Mouse (Mus musculus) 3T3-L1 (cell line): ENCODE data around the gene Tex21.

Source experiments
- DNase-seq: peaks from one replicate; pipeline ENCODE4 v3.0.0-alpha.2; 2015; ENCODE audit warnings: low read depth, low spot score

Tex21 gene

DNA sequence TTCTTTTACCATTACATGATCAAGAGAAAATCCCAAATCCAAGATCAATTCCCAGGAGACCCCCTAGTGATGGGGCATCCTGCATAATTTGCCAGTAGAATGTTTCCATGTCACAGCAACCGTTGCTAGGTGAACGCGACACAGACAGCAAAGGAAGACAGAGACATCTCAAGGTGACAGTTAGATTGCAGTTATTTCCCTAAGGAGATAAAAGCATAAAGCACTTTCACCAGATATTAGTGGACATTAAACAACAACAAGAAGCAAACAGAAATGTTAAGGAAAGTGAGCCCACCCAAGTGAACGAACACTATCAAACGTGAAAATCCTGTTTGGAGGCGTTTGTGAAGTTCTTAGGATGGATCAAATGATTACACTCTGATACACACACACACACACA lies at the start of gene Tex21:
Tex21 (minus strand) TSS at position 101 of the 400 bp plus-strand sequence.
- DNase-seq: no peak

DNA sequence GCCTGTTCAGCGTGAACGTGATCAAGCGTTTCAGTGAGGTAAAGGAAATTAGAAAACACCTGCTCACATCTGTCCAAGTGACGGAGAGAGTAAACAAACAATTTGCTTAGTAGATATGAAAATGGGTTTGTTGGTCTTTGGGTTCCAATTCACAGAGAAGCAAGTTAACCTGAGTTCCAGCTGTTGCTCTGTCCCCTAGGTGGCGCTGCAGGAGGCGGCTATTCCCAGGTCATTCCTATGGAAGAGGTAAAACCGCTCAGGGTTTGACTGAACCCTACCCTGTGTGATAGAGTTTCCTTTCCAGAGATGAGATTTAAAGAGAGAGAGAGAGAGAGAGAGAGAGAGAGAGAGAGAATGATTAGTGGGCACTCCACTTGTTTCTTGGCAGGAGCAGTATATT lies 46.6 kb upstream of the Tex21 start:
- DNase-seq: peak; percentile 70

DNA sequence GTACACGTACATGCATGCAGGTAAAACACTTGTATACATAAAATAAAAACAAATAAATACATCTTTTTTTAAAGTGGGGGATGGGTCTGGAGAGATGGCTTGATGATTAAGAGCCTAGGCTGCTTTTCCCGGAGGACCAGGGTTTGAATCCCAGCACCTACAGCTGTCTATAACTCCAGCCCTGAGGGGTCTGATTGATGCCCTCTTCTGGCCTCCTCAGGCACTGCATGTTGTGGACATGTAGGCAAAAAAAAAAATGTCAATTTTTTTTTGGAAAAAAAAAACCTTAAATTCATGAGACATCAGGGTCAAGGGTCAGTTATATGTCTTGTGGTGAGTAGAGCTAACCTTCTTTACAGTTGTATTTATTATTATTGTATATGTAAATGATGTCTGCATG lies 43.7 kb upstream of the Tex21 start:
- DNase-seq: peak; percentile 33

DNA sequence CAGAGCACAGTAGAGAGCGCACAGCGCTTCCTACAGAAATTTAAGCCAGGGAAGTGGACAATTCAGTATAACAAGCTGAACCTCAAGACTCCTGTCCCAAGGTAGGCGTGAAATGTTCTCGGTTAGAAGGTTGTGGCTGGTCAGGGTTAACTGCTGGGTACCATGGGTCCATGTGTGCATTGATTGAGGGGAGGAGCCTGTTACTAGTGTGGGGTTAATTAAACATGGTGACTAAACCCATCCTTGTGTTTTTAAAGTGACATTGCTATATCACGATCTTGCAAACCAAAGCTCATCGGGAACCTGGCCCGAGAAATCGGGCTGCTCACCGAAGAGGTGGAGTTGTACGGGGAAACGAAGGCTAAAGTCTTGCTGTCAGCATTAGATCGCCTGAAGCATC lies 42.9 kb upstream of the Tex21 start:
- DNase-seq: no peak

DNA sequence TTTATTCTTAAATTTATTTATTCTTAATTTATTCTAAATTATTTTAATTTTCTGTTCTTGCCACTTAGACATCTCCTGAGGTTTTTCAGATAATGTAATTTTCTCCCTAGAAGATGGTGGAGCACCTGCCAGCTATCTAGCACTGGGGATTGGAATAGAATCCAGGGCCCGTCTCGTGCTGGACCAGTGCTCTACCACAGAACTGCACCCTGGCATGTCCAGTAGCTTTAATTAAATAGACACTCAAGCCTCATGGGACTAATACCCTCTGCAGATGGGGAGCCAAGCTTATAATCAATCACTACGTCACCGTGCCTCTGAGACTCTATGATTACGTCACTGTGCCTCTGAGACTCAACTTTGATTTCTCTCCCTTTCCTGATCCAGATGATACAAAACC lies 41.9 kb upstream of the Tex21 start:
- DNase-seq: no peak

DNA sequence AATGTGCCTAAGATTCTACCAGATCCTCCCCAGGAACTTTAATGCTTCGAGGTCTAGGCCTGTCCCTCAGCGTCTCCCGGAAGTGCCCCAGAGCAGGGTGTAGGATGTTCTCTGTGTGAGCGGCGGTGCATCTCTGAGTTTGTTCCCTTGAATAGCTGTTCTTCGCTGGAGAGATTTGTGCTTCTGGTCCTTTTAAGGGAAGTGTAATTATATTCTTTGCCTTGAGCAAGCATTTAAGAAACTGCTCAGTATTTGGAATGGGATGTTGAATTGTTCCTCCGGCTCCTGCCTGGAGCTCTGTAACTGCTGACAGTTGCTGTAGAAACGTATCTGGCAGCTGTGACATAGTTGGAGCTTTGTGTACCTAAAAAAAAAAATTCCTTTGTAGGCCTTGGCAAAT lies 41.4 kb upstream of the Tex21 start:
- no peak for DNase-seq

DNA sequence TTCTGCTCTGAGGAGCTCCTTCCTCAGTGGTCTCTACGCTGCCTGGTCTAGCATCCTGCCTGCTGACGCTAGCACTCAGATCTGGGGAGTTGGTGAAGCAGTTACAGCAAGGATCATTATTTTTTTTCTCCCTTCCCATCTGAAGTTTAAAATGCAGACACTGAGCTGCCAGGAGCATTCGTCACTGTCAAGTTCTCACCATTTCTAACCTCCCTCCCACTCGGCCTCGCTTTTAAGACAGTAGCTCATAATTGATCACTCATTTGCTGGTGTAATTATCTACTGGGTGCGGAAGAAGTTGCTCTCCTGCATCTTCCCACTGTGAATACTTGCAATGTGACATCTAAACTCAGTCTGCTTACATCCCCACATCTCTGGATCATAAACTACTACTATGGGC lies 38.9 kb upstream of the Tex21 start:
- DNase-seq: no peak

DNA sequence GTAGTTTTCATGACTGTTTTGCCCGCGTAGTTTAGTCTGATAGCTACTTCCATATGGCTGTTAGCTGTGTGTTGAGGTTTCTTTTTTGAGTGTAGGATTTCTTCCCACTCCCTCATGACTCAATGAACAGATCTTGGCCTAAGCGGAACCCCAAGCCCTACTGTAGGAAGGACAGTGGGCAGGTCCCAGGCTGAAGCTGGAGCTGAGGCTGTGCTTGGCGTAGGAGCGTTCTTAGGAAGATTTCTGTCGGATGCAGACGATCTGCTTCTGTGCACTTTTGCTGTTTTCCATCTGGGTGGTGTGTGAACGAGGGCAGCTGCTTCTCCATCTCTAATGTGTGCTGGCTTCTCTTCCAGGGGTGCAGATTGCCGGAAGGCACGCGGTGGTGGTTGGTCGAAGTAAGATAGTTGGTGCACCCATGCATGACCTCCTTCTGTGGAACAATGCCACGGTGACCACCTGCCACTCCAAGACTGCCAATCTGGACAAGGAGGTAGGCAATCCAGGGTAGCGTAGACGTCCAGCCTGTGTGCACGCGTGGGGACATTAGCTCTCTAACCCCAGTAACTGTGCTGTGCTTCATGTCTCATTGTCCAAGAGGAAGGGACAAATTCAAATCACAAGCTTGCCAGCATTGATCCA lies 36.1 kb upstream of the Tex21 start:
- no peak for DNase-seq

DNA sequence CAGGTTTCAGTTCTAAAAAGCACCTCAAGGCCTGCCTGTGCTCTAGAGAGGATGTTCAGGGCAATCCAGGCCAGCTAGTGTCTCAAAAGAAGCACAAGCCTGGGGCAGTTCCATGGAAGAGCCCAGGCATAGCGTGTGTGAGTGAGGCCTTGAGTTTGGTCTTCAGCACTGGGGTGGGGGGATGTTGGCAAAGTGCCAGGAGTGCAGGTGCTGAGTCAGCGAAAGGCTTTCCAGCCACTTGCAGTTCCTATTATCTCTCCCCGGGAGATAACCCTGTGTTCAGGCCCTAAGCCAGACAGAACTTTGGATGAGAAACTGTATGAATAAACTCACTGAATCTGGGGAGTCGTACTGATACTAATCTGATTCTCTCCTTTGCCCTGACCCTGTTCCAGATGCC lies 35.6 kb upstream of the Tex21 start:
- DNase-seq: no peak

DNA sequence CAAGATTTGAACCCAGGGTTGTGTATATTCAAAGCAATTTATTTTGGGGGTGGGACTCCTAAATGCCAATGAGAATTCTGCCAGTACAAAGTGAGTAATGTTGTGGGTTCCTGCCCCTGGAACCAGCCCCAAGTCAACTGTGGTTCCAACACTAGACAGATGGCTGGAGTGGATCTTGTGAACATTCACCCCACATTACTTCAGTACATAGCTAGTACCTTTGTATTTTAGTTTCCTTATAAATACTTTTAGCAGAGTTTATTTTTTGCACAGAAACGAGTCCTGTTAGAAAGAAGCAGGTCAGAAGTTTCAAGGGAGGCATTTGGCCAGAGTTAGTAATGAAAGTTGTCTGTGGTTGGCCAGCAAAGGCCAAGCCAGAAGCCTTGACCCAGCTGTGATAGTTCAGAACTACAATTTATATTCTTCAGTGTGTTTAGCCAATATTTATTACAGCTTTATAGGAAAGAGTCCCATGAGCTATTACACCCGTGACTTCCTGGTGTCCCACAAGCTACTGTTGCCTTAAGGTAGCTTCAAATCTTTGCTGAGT lies 34.6 kb upstream of the Tex21 start:
- DNase-seq: no peak

DNA sequence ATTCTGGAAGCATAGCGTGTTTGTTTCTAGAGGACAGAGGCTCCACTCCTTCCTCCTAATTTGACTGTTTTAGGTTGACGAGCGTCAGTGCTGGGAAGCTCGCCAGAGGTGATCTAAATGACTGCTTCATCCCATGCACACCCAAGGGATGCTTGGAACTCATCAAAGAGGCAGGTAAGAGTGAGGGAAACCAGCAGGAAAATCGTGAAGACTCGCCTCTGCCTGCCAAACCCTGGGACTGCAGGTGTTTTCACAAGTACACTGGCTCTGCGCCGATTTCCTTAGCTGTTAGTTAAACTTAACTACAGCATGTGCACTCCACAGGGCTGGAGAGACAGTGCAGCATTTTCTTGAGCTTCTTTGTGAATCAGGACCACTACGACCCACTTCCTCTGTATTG lies 34.0 kb upstream of the Tex21 start:
- DNase-seq: no peak

DNA sequence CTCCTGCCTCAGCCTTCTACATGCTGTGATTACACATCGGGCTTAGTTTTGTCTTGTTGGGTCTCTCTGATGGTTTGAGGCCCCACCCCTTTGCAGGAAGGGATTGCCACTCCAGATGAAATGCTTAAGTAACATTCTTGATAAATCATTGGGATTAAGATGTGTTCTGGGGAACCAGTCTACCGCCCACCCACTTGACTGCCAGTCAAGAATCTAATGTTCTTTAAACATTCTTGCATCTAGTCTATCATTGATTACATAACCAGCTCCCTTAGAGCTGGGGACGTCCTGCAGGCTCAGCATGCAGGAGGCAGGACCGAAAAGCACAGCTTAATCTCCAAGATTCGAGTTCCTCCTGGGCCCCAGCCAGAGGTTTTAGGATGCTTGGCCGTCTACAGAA lies 31.7 kb upstream of the Tex21 start:
- no peak for DNase-seq

DNA sequence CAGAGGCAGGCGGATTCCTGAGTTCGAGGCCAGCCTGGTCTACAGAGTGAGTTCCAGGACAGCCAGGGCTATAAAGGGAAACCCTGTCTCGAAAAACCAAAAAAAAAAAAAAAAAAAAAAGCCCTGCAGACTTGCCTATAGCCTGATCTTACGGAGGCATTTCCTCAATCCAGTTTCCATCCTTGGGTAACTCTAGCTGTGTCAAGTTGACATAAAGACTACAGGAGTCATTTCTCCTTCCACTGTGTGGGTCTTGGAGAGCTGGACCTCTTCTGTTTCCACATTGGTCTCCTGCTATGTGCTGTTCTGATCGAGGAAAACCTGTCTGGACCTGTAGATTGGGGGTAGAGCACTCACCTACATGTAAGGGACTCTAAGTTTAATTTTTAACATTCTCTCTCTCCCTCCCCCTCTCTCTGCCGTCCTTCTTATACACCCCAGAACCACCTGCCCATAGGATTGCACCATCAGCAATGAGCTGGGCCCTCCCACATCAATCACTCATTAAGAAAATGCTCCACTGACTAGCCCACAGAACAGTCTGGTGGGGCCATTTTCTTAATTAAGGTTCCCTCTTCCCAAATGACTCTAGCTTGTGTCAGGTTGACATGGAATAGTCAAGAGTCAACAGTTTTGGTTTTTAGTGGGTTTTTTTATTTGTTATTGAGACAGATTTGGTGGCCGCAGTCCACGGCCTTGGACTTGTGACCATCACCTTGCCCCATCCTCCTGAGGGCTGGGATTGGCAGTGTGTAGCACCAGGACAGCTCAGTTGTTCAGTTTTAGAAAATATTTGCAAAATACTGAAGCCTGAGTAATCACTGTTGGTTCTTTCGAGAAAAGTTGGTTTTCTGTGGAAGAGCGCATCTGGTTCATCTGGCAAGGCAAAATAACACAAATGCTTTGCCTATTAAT lies 26.3 kb upstream of the Tex21 start:
- DNase-seq: no peak

DNA sequence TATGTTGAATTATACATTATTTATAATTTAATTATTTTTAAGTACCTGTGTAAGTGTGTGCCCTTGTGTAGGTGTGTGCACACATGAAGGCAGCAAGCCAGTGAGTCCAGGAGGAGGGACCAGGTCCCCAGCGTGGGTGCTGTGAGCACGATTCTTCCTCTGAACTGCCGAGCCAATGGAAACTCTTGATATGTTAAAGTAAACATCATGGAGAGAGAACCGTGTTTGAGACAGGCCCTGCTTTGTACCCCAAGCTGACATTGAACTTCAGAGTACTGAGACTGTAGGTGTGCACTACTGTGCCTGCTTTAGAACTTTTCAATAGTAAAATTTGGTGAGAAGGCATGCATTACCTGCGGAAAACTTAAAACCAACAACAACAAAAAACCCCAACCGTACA lies 25.0 kb upstream of the Tex21 start:
- DNase-seq: no peak

DNA sequence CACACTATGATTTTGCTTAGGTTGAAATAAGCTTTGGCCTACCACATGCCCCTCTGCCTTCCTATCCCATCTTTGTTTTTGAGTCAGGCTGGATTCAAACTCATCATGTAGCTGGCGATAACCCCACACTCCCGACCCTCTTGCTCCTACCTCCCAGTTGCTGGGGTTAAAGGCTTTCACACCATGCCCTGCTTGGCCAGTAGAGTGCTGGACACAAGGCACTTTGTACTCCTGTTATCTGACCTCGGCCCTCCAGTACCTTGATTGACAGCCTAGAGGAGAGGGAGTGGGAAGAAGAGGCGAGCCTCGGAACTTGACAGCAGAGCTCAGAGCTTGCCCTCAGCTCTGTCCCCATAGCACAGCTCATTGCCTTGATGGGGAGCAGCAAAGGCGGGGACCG lies 22.6 kb upstream of the Tex21 start:
- no peak for DNase-seq

DNA sequence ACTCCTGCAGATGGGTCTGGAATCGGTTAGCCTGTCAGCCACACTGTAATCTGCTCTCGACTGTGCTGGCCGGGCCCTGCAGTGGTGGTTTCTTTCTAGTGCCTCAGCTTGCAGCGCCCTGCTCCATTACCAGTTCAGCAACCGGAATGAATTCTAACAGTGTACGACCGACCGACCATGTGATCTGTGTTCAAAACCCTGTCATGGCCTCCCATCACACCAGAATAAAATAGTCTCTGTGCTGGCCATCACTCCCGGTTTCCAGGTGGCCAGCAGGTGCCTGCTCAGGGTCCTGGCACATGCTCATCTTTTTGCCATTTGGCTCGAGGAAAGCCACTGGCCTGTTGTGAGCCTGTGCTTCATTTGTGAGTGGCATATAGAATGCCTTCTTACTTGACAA lies 22.1 kb upstream of the Tex21 start:
- DNase-seq: no peak

DNA sequence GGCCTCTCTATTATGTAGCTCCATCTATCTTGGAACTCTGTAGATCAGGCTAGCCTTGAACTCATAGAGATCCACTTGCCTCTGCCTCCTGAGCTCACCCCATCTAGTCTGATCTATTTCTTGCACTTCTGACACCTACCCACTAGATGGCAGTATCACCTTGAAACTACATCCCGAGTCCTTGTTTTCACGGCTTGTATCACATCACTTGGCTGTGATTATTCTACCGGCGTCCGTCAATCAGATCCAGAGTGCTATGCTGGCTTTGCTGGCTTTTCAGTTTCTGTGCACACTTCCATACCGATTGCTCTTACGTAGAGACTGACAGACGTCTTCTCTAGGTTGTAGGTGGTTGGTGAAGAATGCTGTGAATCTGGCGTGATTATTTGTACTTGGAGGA lies 20.3 kb upstream of the Tex21 start:
- peak; percentile 71 for DNase-seq

DNA sequence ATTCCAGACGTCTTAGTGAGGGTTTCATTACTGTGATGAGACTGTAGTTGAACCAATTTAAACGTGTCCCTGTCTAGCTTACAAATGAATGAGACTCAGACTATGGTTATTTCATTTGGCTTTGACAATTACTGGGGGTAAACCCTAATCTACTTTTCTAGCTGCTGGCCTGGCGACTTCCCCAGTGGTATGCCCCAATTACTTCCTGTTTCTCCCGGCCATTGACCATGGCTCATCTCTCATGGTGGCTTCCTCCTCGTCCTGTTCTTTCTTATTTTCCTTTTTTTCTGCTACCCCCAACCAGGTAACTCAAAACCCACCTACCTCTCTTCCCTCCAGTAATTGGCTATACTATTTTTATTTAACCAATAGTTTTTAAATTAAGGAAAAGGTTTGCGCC lies 18.5 kb upstream of the Tex21 start:
- DNase-seq: no peak

DNA sequence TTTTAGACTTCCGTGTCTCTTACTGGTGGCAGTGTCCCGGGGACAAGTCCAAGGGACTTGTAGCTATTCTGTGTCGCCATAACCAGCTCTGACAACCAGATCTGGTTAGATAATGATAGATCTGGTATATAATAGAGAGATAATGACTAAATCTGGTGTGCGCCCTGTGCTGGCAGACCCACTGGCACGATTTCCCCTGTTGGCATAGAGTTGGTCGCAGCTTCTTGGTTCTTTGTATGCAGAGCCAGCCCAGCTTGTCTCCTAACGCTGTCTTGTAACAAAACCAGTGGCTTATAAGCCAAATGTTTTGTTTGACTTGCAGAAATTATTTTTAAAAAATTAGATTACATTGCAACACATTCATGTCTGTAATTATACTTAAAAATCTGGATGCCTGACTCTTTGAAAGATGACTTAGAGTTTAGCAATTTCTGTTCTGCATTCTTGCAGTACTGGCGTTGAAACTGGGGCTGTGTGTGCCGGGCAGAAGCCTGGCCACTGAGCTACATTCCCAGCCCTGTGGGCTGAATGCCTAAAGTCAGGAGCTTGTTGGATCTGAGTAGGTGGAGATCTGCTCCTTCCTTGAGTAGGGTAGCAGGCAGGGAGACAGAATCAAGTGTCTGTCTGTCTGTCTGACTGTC lies 17.9 kb upstream of the Tex21 start:
- peak; percentile 54 for DNase-seq

DNA sequence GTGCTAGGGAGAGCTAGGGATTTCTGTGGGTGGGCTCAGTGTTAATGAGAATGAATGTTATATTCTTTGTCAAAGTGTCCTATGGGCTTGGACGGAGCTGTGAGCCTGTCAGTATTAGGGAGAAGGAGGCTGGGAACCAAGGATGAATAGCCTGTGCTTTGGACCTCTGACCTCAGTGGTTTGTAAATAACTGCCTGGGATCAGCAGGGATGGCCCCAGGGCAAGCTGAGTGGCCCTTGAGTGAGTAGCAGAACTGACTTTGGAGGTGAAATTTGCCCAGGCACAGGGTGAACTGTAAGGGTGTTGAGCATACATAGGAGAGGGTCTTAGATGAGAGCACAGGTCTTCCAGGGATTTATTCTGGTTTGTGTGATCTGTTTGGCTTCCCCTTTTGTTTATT lies 17.3 kb upstream of the Tex21 start:
- DNase-seq: peak; percentile 53

DNA sequence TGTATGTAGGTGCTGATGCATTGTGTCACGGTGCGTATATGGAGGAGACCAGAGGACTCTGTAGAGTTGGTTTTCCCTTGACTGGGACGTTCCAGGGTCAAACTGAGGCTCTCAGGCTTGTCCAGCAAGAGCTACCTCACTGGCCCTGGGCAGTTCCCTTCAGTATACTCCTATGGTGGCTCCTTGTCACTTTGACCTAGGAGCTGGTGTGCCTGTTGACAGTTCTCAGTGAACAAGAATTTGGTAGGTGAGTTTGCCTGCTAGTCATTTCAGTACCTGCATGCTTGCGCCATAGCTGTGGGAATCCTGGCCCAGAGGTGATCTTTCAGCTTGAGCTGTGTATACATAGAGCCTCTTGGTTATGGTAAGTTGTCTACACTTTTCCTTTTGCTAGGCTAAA lies 16.4 kb upstream of the Tex21 start:
- DNase-seq: no peak

DNA sequence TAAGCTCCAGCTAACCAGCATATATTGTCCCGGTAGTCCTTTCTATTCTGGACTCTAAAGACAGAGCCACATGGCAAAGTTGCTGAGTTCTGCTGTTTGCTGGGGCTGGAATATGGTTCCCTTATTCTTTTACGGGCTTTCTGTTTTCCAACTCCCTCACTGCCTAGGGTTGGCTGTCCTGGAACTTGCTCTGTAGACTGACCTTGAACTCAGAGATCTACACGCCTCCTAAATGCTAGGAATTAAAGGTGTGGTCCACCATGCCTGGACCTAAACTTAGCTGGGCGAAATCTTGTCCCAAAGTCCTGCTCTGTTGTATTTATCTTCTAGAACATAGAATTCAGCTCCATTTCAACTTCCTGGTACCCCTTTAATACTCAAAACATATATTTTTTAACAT lies 15.0 kb upstream of the Tex21 start:
- DNase-seq: no peak

DNA sequence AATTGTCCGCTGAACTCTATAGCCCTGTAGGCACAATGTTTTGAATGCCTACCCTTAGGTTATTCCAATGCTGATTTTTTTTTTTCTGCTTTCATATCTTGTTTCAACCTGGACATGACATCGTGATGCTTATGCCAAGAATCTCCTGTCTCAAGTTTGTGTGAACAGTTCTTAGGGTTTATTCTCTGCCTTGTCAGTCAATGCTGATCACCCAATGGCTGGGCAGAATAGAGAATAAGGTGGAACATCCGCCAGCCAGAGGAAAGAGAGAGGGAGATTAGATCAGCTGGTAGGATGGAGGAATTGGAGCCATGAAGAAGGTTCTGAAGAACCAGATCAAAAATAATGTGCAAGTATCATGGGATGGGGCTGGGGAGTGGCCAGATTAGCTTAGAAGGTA lies 14.1 kb upstream of the Tex21 start:
- DNase-seq: no peak
